11 mouse cellular contexts compared by ENCODE assay signal in the genomic region with DNA sequence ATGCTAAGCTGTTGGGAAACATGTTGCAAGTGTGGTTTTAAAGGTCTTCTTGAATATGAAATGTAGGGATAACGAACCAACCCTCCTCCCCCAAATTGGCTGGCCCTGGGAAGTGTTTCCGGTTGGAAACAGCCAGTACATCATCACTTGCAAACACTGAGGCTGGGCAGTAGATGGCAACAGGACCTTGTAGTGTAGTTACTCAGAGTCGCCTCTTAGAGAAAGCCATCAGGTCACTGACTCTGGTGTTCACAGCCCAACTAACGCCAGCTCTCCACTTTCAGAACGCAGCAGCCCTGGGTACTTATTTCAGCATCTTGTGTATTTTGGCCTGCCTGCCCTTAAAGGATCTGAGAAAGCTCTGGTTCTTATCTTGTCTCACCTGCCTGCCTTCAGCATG. TPM values are rescaled to one million over a fixed set of nuclear protein-coding genes. Genes with fewer than 3 reads are reported as not detected.
DNase-seq lines count a peak whose midpoint lies in the region; ATAC-seq lines count a peak whose summit lies in the region.
"Had no signal": no experiment of that assay in that cellular context is flagged by ENCODE, and none has a peak within 500 bp of the region (broad histone marks: within the 10 kb centered on the region; RNA-seq: fewer than 3 reads in every experiment).

No protein-coding gene starts in this region.

- no peaks in the 10 kb centered on the region for H3K27me3 ChIP-seq in forebrain, embryonic 10.5 days (ENCODE audit: poor library complexity, severe bottlenecking)
- H3K27me3 ChIP-seq: liver, embryonic 13.5 days; neural tube, embryonic 13.5 days; stomach, embryonic 15.5 days had no signal

- intact Hi-C loops in heart, postnatal 25 days (cut with DNase I): no loop called here

- no peak overlapping the region for H3K27ac ChIP-seq in forebrain, embryonic 10.5 days
- H3K27ac ChIP-seq: liver, embryonic 13.5 days; neural tube, embryonic 13.5 days; stomach, embryonic 15.5 days had no signal

- DNase-seq in heart, adult 8-10 months (ENCODE audit: low spot score): peak; percentile 13
- DNase-seq in heart, postnatal 25 days (ENCODE audit: low spot score): no peak
- DNase-seq in urinary bladder, postnatal 14 days (ENCODE audit: low spot score): peak; percentile 21
- no peak for DNase-seq in urinary bladder, adult 18-20 months (ENCODE audit: low spot score in 2 of 2)
- peak; percentile 54 for DNase-seq in yolk sac, embryonic 10.5 days (ENCODE audit: low spot score)
- no peak for DNase-seq in forebrain, embryonic 10.5 days (ENCODE audit: extremely low spot score, low spot score)
- no peak for DNase-seq in frontal cortex, postnatal 14 days (ENCODE audit: low spot score in 2 of 2)

- no peaks in the 10 kb centered on the region for H3K36me3 ChIP-seq in forebrain, embryonic 10.5 days (replicated peaks)
- H3K36me3 ChIP-seq: liver, embryonic 13.5 days; neural tube, embryonic 13.5 days; stomach, embryonic 15.5 days had no signal

- 45% methylated on average over 5 of the region's 5 CpGs for WGBS in forebrain, embryonic 10.5 days

- no peaks in the 10 kb centered on the region for H3K9me3 ChIP-seq in forebrain, embryonic 10.5 days
- H3K9me3 ChIP-seq: liver, embryonic 13.5 days; neural tube, embryonic 13.5 days; stomach, embryonic 15.5 days had no signal

- ATAC-seq in granulocyte monocyte progenitor cell, adult 5-6 weeks (replicated peaks; ENCODE audit: poor library complexity, severe bottlenecking): peak; percentile 20; the same call in 1 of the 2 replicates

- no peak overlapping the region for H3K4me3 ChIP-seq in forebrain, embryonic 10.5 days
- H3K4me3 ChIP-seq: liver, embryonic 13.5 days; neural tube, embryonic 13.5 days; stomach, embryonic 15.5 days had no signal

- H3K4me1 ChIP-seq in forebrain, embryonic 10.5 days: peaks cover 6% of the 10 kb centered on the region; the same call in 1 of the 2 replicates
- H3K4me1 ChIP-seq: neural tube, embryonic 13.5 days; stomach, embryonic 15.5 days had no signal

RNA-seq across cellular contexts. Expression of gene 4921524J17Rik, which starts 28.2 kb away (rescaled TPM):
- total RNA-seq in heart, adult 8-10 months (2022): 10 to 100 TPM; 13.9 to 17.5 (median 16.3) TPM
- 10 to 100 TPM; 21.6 to 25.2 TPM for total RNA-seq in heart, postnatal 25 days (2021)
- 11.2 and 25.9 TPM in 2 replicates for total RNA-seq in granulocyte monocyte progenitor cell, adult 5-6 weeks (2014; fragmentation: Nextera tagmentation)
- total RNA-seq in granulocyte monocyte progenitor cell, adult 5-6 weeks (2017): 38.7 and 52.3 TPM in 2 replicates
- 37.6 and 38.8 TPM in 2 replicates for polyA plus RNA-seq in forebrain, embryonic 10.5 days (2016; fragmentation: Nextera tagmentation; extraction: Ambion mirVana)

RNA-seq across cellular contexts. Expression of gene Gpt2, which starts 31.6 kb away (rescaled TPM):
- 10 to 100 TPM; 28.6 to 35.9 (median 32.9) TPM for total RNA-seq in heart, adult 8-10 months (2022)
- total RNA-seq in heart, postnatal 25 days (2021): 10 to 100 TPM; 32.9 to 36.1 TPM
- total RNA-seq in granulocyte monocyte progenitor cell, adult 5-6 weeks (2014; fragmentation: Nextera tagmentation): 3.1 and 5.7 TPM in 2 replicates
- 4.3 and 4.6 TPM in 2 replicates for total RNA-seq in granulocyte monocyte progenitor cell, adult 5-6 weeks (2017)
- polyA plus RNA-seq in forebrain, embryonic 10.5 days (2016; fragmentation: Nextera tagmentation; extraction: Ambion mirVana): 32.2 and 33.3 TPM in 2 replicates

Comparison
In these comparisons a context has a peak if more than half of its experiments do, and no peak if none do; other contexts are left out.
1. DNase-seq: peak in heart, adult 8-10 months (single experiment), urinary bladder, postnatal 14 days (single experiment) and yolk sac, embryonic 10.5 days (single experiment); none in heart, postnatal 25 days (single experiment), urinary bladder, adult 18-20 months (0 of 2), forebrain, embryonic 10.5 days (single experiment) and frontal cortex, postnatal 14 days (0 of 2).
2. RNA of gene Gpt2, which starts 31.6 kb away (total RNA-seq): 32.9 to 36.1 TPM in heart, postnatal 25 days and 28.6 to 35.9 TPM in heart, adult 8-10 months; 3.1 to 5.7 TPM in granulocyte monocyte progenitor cell, adult 5-6 weeks; every median in the first group is over 4 times any median in the second.